Mouse (Mus musculus) WW6 (cell line): ENCODE data around the gene Zfp658.

ENCODE experiments used
- DNase-seq: peaks from one replicate; pipeline ENCODE4 v3.0.0-alpha.2; 2013; ENCODE audit warnings: low read depth, low spot score

Gene Zfp658

DNA sequence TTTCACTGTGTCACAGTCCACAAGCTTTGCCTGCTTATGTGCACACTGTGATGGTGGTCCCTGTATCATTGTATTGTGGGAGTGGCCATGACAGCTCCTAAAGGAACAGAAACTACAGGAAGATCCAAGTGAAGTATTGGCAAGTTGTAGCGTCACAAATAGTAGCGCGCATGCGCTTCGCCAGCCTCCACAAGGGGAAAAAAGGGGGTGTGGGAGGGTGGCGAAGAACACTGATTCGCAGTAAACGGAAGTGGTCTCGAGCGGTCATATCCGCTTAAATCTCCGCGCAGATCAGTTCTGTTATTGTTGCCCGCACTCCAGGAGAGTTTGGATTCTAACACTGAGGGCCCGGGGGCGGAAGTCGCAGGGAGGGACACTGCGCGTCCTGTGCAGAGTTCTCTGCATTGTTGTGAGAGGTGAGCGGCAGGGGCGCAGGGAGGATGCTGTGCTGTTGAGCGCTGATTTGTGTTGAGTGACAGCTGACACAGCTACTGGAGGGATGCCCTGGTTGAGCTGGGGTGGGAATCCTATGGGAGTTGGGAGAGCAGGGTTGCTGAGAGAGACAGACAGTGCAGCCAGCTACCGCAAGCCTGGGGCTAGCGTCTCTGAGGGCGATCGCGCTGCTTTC lies at the start of gene Zfp658:
TSS of gene Zfp658 (plus strand) at position 251 of the 628 bp plus-strand sequence.
- peak; percentile 86 for DNase-seq

DNA sequence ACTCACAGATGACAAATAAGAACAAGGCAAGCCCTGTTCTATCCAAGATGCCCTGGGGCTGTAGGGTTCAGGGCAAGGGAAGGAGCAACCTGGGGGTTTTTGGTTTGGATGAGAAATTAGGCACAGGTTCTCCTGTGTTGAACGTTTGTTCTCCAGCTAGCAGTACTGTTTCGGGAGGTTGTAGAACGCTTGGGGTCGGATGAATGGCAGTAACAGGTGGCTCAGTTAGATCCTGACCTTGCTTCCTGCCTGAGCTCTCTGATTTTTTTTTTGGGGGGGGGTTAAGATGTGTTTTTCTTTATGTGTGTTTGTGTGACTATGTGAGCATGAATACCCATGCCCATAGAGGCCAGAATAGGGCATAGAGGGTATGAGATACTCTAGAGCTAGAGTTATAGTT lies 49.5 kb upstream of the Zfp658 start:
- DNase-seq = no peak

DNA sequence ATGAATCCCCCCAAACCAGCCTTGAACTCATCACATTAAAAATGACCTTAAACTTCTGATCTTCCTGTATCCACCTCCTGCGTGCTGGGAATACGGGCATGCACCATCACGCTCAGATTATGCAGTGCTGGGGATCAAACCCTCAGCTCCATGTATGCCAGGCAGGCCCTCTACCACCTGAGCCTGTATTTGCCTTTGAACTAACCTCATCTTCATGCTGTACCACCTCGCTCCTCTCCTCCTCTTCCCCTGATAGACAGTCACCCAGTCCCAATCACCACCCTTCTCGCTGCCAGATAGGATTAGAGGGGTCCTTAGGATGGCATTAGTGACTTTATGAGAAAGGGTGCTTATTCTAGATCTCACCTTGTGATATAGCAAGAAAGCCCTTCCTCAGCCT lies 47.0 kb upstream of the Zfp658 start:
- DNase-seq = no peak

DNA sequence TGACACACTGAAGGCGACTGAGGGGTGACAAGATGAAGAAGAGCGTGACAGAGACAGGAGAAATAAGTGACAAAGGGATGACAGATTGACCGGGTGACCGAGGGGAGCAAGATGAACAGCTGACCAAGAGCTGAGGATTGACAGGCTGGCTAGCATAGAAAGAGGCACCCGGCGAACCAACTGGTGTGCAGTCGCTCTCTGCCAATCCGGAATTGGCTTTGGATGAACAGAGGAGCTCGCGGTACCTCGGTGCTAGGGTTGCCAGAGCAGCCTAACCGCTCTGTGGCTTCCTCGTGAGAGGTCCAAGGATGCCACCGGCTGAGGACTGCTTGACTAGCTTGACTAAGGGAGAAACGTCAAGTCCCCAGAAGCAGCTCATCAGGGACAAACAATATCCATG lies 43.7 kb upstream of the Zfp658 start:
- DNase-seq = no peak

DNA sequence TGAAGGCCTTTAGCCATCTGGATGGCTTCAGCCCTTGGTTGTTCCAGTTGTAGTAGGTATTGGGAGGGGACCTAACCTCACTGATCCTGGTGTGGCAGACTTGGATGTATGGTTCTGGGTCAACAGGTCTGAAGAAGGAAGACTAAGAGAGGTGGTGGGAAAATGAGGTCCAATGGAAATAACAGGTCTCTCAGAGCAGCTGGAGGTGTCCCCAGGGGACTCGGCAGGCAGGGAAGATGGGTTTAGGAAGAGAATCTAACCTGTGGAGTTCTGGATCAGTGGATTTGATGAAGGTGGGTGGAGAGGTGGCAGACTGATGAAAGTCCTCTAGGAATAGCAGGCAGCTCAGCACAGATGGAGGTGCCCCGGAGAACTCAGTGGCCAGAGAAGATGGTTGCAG lies 39.3 kb upstream of the Zfp658 start:
- no peak for DNase-seq

DNA sequence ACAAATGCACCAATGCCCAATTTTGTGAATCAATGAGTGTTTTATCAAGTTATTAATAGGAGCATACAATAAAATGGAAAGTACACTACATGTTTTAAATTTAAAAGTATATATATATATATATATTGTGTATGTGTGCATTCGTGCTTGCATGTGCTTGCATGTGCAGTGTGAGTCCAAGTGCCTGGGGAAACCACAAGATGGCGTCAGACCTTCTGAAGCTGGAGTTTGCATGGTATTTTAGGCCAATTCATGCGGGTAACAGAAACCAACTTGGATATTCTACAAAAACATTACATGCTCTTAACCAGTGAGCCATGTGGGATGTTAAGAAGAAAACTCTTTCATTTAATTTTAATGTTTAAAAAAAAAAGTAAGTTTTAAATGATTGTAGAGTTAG lies 36.7 kb upstream of the Zfp658 start:
- DNase-seq = no peak

DNA sequence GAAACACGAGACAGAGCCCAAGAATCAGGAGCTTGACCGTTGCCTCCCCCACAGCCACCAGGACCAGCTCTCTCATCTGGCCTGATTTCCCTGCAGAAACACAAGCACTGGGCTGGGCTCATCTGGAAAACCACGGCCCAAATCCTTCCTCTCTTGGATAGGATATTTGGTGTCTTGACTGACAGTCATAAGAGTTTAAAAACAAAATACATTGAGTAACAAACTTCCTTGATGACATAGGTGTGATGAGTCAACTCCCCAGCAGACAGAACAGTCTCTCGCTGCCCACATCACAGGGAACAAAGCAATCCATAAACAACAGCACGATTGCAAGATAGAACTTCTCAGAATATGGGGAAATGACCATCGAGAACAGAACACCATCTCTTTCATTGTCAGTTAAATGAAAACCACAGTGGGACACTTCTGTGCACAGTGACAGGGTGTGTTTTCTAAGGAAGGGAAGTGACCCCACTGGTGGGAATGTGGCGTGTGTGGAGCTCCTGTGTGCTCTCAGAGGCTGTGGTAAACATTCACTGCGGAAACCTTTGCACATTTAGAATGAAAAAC lies 31.8 kb upstream of the Zfp658 start:
- no peak for DNase-seq

DNA sequence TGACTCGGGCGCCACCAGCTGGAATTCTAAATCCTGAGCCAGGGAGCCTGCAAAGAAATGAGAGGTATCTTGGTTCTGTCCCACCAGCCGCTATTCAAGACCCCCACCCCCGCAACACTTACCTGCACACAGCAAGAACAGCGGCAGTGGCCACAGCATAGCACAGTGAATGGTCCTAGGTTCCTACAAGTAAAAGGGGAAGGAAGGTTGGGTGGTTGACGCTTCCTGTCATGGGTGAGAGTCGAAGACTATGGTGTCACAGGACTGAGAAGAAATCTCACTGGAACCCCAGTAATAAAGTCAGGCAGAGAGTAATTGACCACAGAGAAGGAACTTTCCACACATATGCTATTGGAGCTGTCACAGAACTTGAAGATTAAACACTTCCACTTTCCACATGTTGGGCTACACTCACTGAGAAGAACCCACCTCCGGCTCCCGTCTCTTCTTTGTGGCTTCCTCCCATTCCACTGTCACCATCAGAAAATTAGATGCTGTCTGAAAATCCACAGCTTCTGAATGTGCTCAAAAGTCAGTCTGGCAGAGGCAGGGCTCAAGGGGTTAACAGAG lies 29.0 kb upstream of the Zfp658 start:
- DNase-seq = no peak

DNA sequence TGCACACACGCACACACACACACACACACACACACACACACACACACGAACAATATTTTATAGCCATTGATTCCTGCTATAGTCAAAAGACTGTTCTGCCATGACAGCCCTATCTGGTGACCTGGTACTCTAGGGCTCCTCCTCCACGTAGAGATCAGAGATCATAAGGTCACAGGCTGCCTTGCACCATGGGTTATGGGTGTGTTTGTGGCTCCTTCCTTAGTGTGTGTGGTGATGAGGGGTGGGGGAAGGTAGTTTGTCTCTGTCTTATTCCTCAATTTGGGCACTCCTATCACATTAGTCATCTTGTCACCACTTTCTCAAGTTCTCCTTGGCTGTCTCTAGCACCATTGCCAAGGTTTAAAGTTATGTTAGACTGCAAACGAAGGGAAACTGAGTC lies 23.5 kb upstream of the Zfp658 start:
- DNase-seq = no peak

DNA sequence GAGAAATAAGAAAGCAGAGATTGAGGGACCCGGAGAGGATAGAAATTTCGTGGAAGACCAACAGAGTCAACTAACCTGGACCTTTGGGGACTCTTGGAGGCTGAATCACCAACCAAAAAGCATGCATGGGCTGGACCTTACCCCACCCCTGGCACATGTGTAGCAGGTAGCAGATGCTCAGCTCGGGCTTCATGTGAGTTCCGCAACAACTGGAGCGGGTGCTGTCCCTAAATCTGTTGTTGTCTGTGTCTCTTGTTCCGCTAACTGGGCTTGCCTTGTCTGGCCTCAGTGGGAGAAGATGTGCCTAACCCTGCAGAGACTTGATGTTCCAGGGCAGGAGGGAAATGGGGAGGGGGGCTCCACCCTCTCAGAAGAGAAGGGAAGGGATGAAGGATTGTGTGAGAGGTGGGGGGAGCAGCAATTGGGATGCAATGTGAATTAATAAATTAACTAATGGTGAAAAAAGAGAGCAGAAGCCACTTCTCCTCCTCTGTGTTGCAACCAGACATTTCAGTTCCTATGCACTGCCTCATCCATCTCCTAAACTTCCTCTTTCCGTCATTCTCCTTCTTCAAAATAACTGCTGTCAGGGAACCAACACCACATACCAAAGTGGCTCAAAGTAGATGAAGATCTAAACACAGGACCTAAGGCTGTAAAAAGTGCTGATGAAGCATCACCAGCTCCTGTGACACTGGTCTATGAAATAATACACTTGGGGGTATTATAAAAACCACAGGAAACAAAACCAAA lies 17.7 kb upstream of the Zfp658 start, which contains the start of gene Cd33:
TSS of gene Cd33 (minus strand) at position 204 of the 753 bp plus-strand sequence.
- DNase-seq = no peak

DNA sequence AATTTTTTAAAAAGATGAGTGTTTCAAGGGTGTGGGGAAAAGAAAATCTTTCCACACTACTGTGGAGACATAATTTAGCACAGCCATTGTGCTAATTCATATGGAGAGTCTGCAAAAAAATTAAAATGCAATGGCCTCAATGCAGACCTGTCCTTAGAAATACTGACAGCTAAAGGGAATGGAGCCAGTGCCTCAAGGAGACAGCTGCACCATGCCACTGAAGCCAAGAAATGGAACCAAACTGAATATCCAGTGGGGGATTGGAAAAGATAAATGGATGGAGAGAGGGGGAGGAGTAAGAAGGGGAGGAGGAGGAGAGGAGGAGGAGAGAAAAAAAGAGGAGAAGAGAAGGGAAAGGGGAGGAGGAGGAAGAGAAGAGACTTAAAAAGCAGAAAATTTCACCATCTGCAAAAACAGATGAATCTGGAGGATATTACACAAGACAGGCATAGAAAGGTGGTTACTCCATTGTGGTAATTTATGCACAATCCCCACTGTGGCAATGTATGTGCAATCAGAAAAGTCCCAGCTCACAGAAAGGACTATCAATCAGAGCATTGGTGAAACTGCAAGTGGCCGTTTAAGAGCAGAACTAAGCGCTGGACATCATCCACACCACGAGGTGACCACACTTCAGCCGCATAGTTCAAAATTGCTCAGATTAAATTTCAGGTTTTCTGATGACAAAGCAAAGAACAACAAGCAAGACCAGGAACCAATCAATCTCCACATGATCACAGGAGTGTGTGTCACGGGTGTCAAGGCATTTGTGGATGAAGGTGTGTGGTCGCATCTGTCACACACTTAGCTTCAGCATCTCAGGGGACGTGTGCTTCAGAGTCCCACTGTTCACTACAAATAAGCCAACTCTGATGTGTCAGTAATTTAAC lies 16.2 kb upstream of the Zfp658 start:
- DNase-seq = no peak

DNA sequence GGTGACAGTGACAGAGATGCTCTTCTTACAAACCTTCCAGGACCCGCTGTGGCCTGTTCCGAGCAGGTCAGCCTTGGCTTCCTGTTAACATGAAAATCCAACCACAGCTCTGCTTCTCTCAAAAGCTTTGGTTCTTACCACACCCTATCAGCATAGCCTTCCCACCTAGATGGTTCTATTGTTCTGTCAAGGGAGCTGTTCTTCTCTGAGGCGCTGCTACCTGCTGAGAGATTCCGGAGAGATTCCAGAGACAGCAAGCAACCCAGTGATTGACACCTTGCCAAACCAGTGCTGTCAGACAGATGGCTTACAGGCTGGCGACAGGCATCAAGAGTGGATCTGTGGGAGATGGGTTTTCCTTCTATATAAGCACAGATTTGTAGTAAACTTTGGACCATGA lies 14.4 kb upstream of the Zfp658 start:
- DNase-seq = peak; percentile 56

DNA sequence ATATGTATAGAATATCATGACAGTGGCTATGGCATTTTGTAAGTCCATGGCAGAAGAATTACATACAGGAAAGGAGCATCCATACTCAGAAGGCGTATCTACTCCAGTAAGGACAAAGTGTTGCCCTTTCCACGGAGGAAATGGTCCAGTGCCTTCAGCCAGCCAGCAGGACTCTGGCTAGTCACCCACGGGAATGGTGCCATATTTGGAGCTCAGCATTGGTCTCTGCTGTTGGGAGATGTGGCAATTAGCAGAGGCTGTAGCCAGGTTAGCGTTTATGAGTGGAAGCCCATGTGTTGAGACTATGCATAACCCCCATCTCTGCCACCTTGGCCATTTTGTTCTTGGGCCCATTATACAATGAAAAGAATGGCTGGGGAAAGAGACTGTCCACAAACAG lies 13.8 kb upstream of the Zfp658 start:
- no peak for DNase-seq

DNA sequence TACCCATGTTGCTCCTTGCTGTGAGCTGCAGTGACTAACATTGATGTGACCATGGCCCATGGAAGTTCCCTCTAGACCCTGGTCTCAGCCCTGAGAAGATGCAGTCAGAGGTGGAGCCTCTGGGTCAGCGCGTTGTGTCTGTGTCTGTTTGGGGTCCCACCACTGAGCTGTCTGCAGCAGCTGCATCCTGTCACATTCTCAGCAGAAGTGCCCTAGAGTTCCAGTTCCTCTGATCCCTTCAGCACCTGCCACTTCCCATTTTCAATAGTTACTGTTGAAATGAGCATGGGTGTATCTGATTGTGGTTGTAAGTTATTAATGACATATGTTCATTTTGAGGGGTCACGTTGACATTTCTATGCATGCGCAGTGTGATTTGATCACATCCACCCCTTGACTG lies 8.9 kb upstream of the Zfp658 start:
- no peak for DNase-seq

DNA sequence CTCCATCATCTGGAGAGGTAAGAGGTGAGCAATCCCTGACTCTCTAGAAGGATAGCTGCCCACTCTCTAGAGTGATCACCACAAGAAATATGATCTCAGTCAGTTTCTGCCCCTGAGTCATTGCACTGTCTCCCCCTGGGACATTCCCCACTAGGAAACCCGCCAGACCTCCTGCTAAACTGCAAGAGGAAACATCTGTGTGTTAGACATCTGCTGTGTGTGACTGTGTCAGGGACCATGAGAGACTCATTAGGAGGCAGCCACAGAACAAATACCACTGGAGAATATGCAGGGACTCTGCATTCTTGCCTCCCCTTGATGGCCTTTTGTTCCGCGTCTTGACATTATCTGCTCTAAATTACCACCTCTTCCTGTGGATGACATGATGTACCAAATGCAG lies 7.5 kb upstream of the Zfp658 start:
- DNase-seq = no peak

DNA sequence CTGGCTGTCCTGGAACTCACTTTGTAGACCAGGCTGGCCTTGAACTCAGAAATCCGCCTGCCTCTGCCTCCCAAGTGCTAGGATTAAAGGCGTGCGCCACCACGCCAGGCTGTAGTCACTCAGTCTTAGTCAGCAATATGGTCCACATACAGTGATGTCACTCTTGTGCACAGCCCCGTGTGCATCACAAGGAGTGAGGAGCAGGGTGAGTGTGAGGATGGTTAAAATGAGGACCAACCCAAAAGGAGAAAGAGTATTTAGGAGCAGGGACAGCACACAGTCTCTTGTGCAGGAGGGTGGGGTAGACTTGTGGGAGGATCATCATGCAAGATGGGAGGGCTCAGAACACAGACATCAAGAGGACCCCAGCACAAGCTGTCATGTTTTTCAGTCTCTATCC lies 6.7 kb upstream of the Zfp658 start:
- no peak for DNase-seq

DNA sequence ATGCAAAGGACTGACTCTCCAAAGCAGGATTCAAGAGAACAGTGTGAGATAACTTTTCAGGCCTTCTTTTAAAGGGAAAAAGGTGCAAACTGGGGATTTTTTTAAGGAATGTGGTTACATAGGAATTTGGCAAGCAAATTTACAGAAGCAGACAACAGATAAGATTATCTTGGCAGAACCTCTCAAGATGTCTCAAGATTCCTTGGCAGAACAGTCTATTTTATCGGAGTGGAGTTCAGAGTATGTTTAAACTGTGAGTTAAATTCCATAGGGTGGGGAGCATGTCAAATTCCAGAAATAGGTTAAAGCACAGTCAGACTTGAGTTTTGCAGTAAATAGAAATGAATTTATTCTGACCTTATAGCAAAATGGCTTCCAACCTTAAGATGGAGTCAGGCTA lies 5.2 kb upstream of the Zfp658 start:
- DNase-seq = no peak

DNA sequence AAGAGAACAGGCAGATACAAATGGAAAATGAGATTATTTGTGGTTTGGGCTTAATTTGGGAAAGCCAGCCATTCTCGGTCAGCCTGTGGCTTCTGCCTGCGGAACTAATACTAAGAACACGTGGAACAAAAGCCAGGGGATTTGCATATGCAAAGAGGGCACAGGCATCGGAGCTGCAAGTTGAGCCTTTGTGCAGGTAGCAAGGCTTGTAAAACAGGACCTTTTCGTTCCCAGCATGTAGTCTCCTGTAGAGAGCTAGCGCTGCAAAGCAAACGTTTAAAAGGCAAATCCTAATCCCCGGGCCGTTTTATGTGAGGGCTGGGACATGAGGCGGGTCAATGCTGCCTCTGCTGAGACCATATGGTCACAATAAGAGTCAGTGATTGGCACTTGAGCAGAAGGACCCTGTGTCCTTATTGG lies 605 bp downstream of the Zfp658 start:
- DNase-seq = no peak

DNA sequence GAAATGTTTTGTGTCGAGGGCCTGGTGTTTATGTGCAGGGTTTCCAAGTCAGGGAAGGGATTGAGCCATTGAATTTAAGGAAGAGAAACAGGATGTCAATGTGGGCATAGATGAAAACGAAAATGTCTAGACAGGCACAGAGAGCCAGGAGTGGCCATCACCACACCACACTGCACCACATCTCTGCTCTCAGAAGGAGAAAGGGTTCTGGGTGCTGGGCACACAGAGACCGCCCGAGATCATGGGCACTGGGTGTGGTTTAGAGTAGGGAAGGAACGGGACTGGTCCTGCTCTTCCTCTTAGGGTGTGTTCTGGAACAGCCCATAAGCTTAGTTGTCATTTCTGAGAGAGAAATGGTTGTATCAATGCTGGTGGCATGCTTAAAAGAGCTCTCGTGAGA lies 1.2 kb downstream of the Zfp658 start:
- no peak for DNase-seq

DNA sequence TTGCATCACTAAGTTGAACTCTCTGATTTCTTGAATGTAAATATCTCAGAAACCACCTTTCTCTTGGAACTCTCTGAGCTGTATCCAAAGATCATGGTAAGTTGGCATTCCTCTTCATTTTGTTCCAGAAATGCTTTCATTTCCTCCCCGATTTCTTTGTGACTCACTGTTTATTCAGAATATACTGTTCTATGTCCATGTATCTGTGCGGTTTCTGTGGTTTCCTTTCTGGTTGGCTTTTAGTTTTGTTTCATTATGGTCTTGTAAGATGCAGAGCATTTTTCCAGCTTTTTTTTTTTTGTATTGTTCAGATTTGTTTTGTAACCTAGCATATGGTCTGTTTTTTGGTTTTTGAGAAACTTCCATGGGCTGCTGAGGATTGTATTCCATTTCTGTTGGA lies 9.2 kb downstream of the Zfp658 start:
- no peak for DNase-seq

DNA sequence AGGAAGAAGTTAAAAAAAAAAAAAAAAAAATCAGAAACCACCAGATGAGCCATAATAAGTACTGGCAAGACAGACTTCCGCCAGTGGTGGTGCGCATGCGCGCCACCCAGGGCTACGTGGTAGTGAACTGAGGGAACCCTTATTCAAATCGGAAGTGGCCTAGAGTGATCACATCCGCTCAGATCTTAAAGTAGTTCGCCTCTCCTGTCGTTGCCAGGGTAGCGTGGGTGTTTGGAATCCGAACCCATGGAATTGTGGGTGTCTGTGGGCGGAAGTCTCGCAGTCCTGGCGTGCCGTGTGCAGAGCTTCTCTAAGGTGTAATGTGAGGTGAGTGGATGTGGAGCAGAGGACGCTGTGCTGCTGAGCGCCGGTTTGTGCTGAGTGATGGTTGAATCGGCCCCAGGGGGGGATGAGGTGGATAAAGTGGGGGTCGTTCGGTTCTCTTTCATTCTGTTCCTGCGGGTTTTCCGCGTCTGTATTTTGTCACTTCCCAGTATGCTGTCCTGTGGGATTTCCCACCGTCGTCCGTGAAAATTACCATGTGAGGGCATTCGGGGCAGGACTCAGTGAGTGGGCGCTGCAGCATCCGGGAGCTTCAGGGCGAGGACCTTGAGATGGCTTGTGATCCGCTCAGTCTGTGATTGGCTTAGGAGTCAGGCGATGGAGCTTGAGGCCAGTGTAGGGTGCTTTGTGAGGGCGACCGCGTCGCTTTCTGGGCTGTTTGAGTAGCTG lies 17.6 kb downstream of the Zfp658 start, which contains the start of gene Zfp719:
TSS of gene Zfp719 (plus strand) at position 171 of the 732 bp plus-strand sequence.
- peak; percentile 88 for DNase-seq
